Mouse (Mus musculus): ENCODE measurements around the gene Ttyh2. TPM values are rescaled to one million over a fixed set of nuclear protein-coding genes. Genes with fewer than 3 reads are reported as not detected.

The Ttyh2 gene
- total and polyA plus RNA-seq, 2 experiments from 2014 or later: 11.8 to 12.4 TPM

DNA sequence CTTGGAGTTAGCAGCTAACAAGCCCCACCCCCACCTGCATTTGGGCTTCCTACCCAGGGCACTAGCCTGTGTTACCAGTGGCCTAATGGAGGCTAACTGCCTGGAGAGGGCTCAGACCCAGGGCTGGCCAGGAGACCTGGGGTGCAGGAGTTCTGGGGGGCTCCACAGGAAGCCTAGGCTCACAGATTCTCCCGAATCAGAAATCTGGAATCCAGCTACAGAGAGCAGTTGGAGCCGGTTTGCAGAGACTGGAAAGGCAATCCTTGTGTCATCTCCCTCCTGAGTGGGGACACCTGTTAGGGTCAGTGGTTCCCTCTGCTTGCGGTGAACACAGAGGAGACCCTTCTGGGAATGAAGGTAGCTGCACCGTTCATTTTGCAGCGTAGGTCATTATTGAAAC, 5.8 kb downstream of the Ttyh2 start:
- H3K4me3 ChIP-seq (ENCODE audit: low read depth, low read length): no peak overlapping the region
- H3K4me1 ChIP-seq (ENCODE audit: control insufficient read depth, insufficient read depth): peaks cover 36% of the 10 kb centered on the region
- no peaks in the 10 kb centered on the region for H3K36me3 ChIP-seq (replicated peaks; ENCODE audit: control insufficient read depth, insufficient read depth, low read length)
- DNase-seq (ENCODE audit: low spot score) (no peak), ATAC-seq (ENCODE audit: insufficient read depth, low read depth) (no peak)
- H3K27ac ChIP-seq (ENCODE audit: low read depth): no peak overlapping the region
- no peaks in the 10 kb centered on the region for H3K9me3 ChIP-seq (replicated peaks; ENCODE audit: control insufficient read depth, low read length)
- H3K27me3 ChIP-seq (ENCODE audit: control insufficient read depth, insufficient read depth, low read length): no peaks in the 10 kb centered on the region
- WGBS: 79% methylated on average over 5 of the region's 5 CpGs
- no peak overlapping the region for H3K9ac ChIP-seq (replicated peaks; ENCODE audit: low read depth, low read length)
- no peak overlapping the region for H3K4me2 ChIP-seq (ENCODE audit: low read depth, low read length)
- TF ChIP-seq CTCF (IDR thresholded peaks at IDR 0.05; ENCODE audit: low read depth): no peak
- TF ChIP-seq EP300 (IDR thresholded peaks at IDR 0.05; ENCODE audit: low read depth): no peak

DNA sequence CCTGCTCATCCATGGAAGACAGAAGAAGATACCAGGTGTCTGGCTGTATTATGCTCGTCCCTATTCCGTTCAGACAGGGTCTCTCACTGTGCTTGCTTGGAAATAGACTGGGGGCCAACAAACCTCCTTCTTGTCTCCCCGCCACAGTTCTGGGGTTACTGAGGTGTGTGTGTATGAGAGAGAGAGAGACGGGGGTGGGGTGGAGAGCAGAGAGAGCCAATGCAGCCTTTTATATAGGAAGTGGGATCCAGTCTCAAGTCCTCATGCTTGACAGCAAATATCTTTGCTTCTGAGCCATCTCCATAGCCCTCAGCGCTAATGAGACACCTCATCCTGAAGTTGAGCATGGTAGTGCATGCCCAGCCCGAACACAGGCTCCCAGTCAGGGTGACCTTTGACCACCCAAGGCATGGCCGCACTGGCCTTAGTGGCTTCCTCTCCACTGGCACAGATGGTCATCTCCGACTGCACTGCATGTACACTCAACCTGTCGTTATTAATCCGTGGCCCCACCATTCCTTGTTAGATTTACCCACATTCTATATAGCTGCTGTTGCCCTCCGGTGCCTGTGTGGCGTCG, 7.2 kb downstream of the Ttyh2 start:
- 90% methylated on average over 13 of the region's 13 CpGs for WGBS
- no peak for ATAC-seq (ENCODE audit: insufficient read depth, low read depth)
- H3K36me3 ChIP-seq (replicated peaks; ENCODE audit: control insufficient read depth, insufficient read depth, low read length): no peaks in the 10 kb centered on the region
- no peaks in the 10 kb centered on the region for H3K27me3 ChIP-seq (ENCODE audit: control insufficient read depth, insufficient read depth, low read length)
- no peaks in the 10 kb centered on the region for H3K9me3 ChIP-seq (replicated peaks; ENCODE audit: control insufficient read depth, low read length)
- H3K4me3 ChIP-seq (ENCODE audit: low read depth, low read length): no peak overlapping the region
- no peak overlapping the region for H3K4me2 ChIP-seq (ENCODE audit: low read depth, low read length)
- no peak overlapping the region for H3K9ac ChIP-seq (replicated peaks; ENCODE audit: low read depth, low read length)
- TF ChIP-seq EP300 (IDR thresholded peaks at IDR 0.05; ENCODE audit: low read depth) (no peak), CTCF (IDR thresholded peaks at IDR 0.05; ENCODE audit: low read depth) (no peak)
- no peak for DNase-seq (ENCODE audit: low spot score)
- no peak overlapping the region for H3K27ac ChIP-seq (ENCODE audit: low read depth)
- peaks cover 27% of the 10 kb centered on the region for H3K4me1 ChIP-seq (ENCODE audit: control insufficient read depth, insufficient read depth)

DNA sequence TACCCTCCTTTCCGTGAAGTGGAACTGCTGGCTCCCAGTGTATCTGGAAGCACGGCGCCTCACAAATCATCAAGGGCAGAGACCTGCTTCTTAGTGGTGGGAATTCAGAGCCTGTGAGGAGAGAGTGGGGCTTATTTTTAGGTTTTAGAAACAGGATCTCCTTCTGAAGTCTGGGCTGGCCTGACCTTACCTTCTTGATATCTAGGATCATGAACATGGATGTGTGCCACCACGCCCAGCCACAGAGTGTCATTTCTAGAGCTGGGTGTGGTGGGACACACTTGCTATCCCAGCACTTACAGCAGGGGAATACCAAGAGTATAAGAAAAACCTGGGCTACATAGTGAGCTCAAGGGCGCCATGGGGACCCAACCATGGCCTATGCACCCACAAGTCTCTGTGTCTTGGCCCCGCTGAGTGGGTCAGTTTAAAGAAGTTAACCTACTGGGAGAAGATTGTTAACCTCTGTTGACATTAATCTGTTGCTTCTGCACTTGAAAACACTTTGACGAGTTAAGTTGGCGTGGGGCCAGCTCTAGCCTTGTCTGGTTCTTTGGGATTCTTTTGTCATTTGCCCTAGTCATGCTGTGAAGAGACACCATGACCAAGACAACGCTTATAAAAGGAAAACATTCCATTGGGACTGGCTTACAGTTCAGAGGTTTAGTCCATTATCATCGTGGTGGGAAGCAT, 7.9 kb downstream of the Ttyh2 start:
- no peak for DNase-seq (ENCODE audit: low spot score)
- WGBS: 84% methylated on average over 10 of the region's 10 CpGs
- no peaks in the 10 kb centered on the region for H3K36me3 ChIP-seq (replicated peaks; ENCODE audit: control insufficient read depth, insufficient read depth, low read length)

DNA sequence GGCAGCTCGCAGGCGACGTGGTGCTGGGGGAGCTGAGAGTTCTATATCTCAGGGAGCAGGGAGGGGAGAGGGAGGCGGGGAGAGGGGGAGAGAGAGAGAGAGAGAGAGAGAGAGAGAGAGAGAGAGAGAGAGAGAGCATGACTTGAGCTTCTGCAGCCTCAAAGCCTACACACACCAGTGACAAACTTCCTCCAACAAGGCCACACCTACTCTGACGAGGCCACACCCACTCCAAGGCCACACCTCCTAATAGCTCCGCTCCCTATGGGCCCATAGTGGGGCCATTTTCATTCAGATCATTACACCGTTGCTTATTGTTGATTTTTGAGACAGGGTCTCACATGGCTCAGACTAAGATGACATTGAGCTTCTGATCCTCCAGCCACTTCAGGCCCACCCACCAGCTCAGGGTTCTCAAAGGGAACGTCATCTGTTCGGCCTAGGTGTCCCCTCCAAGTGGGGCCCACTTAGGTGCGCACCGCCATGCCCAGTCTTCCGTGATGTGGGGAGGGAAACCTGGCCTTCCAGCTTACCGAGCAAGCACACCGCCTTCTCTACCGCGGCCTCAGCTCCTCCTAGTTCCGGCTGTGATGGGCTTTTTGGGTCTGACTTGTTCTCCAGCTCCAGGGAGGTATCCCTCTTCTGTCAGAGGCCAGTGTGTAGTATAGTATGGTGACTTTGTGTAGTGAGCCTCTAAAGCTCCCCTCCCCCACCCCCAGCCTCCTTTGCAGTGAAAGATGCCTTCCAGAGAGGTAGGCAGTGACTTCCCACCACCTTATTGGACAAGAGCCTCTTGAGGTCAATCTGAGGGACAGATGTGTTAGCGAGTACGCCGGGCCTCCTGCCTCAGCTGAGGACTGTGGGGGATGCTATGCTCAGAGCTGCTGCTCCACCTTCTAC, 8.7 kb downstream of the Ttyh2 start:
- Histone ChIP-seq H3K36me3 (replicated peaks; ENCODE audit: control insufficient read depth, insufficient read depth, low read length) (no peaks in the 10 kb centered on the region), H3K4me2 (ENCODE audit: low read depth, low read length) (no peak overlapping the region), H3K27me3 (ENCODE audit: control insufficient read depth, insufficient read depth, low read length) (no peaks in the 10 kb centered on the region), H3K9ac (replicated peaks; ENCODE audit: low read depth, low read length) (no peak overlapping the region), H3K27ac (ENCODE audit: low read depth) (no peak overlapping the region), H3K4me3 (ENCODE audit: low read depth, low read length) (no peak overlapping the region), H3K9me3 (replicated peaks; ENCODE audit: control insufficient read depth, low read length) (no peaks in the 10 kb centered on the region), H3K4me1 (ENCODE audit: control insufficient read depth, insufficient read depth) (peaks cover 26% of the 10 kb centered on the region)
- TF ChIP-seq CTCF (IDR thresholded peaks at IDR 0.05; ENCODE audit: low read depth): no peak
- TF ChIP-seq EP300 (IDR thresholded peaks at IDR 0.05; ENCODE audit: low read depth): no peak
- no peak for DNase-seq (ENCODE audit: low spot score)
- no peak for ATAC-seq (ENCODE audit: insufficient read depth, low read depth)
- 72% methylated on average over 20 of the region's 20 CpGs for WGBS

More for the DNA sequence above, 7.9 kb downstream of the Ttyh2 start:
- H3K27me3 ChIP-seq (ENCODE audit: control insufficient read depth, insufficient read depth, low read length): no peaks in the 10 kb centered on the region
- peaks cover 27% of the 10 kb centered on the region for H3K4me1 ChIP-seq (ENCODE audit: control insufficient read depth, insufficient read depth)
- no peak for TF ChIP-seq CTCF (IDR thresholded peaks at IDR 0.05; ENCODE audit: low read depth)
- TF ChIP-seq EP300 (IDR thresholded peaks at IDR 0.05; ENCODE audit: low read depth): no peak
- H3K4me2 ChIP-seq (ENCODE audit: low read depth, low read length): no peak overlapping the region
- no peak for ATAC-seq (ENCODE audit: insufficient read depth, low read depth)
- no peak overlapping the region for H3K9ac ChIP-seq (replicated peaks; ENCODE audit: low read depth, low read length)
- no peak overlapping the region for H3K4me3 ChIP-seq (ENCODE audit: low read depth, low read length)
- no peaks in the 10 kb centered on the region for H3K9me3 ChIP-seq (replicated peaks; ENCODE audit: control insufficient read depth, low read length)
- H3K27ac ChIP-seq (ENCODE audit: low read depth): no peak overlapping the region

DNA sequence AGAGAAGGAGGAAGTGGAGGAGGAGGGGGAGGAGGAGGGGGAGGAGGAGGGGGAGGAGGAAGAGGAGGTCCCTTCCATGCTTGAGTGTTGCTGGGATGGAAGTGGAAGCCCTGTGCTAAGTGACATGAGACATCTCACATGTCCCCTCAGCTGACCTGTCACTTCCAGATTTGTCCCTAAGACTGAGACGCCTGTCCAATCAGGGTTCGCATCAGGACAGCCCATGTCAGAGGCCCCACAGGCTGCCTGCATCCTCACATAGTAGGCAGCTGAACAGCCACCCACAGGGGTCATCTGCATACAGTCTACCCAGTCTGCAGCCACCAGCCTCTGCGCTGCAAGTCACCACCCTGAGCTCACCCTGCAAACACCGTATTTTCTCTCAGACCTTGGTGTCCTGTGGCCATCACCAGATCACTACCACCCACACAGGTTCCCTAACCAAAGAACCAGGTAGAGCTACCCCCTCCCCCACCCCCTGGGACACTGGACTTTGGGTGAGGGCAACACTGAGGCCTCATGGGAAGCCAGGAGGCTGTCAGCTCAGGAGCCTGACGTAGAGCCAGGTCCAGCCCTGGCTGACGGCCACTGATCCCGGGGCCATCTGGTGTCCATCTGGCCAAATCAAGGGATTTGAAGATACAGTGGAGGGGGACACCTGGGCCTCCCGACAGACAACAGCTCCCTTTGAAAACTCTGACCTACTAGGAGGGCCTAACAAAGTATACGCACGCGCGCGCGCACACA, 9.6 kb downstream of the Ttyh2 start:
- peaks cover 18% of the 10 kb centered on the region; the same call in 1 of the 2 replicates for H3K4me1 ChIP-seq (ENCODE audit: control insufficient read depth, insufficient read depth)
- H3K9ac ChIP-seq (replicated peaks; ENCODE audit: low read depth, low read length): no peak overlapping the region
- no peak overlapping the region for H3K4me2 ChIP-seq (ENCODE audit: low read depth, low read length)
- H3K27ac ChIP-seq (ENCODE audit: low read depth): no peak overlapping the region
- no peak for DNase-seq (ENCODE audit: low spot score)
- H3K9me3 ChIP-seq (replicated peaks; ENCODE audit: control insufficient read depth, low read length): no peaks in the 10 kb centered on the region
- peak; percentile 30; the same call in 1 of the 2 replicates for ATAC-seq (ENCODE audit: insufficient read depth, low read depth)
- H3K4me3 ChIP-seq (ENCODE audit: low read depth, low read length): no peak overlapping the region
- H3K27me3 ChIP-seq (ENCODE audit: control insufficient read depth, insufficient read depth, low read length): no peaks in the 10 kb centered on the region
- 54% methylated on average over 14 of the region's 14 CpGs for WGBS
- TF ChIP-seq EP300 (IDR thresholded peaks at IDR 0.05; ENCODE audit: low read depth) (no peak), CTCF (IDR thresholded peaks at IDR 0.05; ENCODE audit: low read depth) (no peak)
- H3K36me3 ChIP-seq (replicated peaks; ENCODE audit: control insufficient read depth, insufficient read depth, low read length): no peaks in the 10 kb centered on the region

Measured in heart, postnatal 0 days (tissue).